Mouse (Mus musculus): ENCODE data around the gene Erg28. TPM values are rescaled to one million over a fixed set of nuclear protein-coding genes. Genes with fewer than 3 reads are reported as not detected.

Gene Erg28
- polyA plus RNA-seq, 1 experiment from 2014 or later, result 125 TPM

GRCm38 (mm10) chr12:85857300-85857699 is 33.0 kb upstream of the Erg28 start:
- H3K36me3 ChIP-seq (replicated peaks; ENCODE audit: control insufficient read depth, insufficient read depth, low read depth, low read length), result no peaks in the 10 kb centered on the region
- no peak overlapping the region for H3K9ac ChIP-seq (replicated peaks; ENCODE audit: low read length)
- no peaks in the 10 kb centered on the region for H3K4me1 ChIP-seq (ENCODE audit: control insufficient read depth, insufficient read depth, low read length)
- WGBS, result 90% methylated on average over 7 of the region's 7 CpGs
- no peak for ATAC-seq (replicated peaks; ENCODE audit: insufficient number of reproducible peaks, low FRiP score, low TSS enrichment, low read depth)
- no peak overlapping the region for H3K27ac ChIP-seq (replicated peaks; ENCODE audit: low read depth, low read length)
- no peaks in the 10 kb centered on the region for H3K27me3 ChIP-seq (ENCODE audit: control insufficient read depth, insufficient read depth, low read length)
- H3K4me2 ChIP-seq (ENCODE audit: low read depth, low read length), result no peak overlapping the region
- DNase-seq (ENCODE audit: low spot score), result no peak
- no peaks in the 10 kb centered on the region for H3K9me3 ChIP-seq (replicated peaks; ENCODE audit: control insufficient read depth, low read length)
- no peak overlapping the region for H3K4me3 ChIP-seq (ENCODE audit: low read depth, low read length)

DNA sequence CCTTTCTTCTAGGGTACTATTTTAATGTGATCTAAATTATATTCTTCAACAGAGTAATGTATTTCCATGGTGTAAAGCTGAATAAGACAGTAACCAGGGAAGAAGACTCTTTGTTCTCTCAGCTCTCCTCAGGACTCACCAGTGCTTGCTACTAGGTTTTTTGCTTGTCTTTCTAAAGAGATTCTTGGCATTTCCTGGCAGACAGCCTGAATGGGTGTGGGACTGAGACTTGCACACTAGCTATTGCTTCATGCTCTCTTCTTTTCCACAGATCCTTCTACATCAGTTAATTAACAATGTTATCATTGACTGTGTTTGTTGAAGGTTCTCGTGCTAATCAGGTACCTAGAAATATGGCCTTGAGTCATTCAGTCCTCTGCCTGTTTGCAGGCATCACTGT is 29.9 kb upstream of the Erg28 start:
- ATAC-seq (replicated peaks; ENCODE audit: insufficient number of reproducible peaks, low FRiP score, low TSS enrichment, low read depth), result no peak
- no peak overlapping the region for H3K9ac ChIP-seq (replicated peaks; ENCODE audit: low read length)
- 93% methylated on average over 1 of the region's 1 CpGs for WGBS
- H3K4me2 ChIP-seq (ENCODE audit: low read depth, low read length), result no peak overlapping the region
- no peaks in the 10 kb centered on the region for H3K9me3 ChIP-seq (replicated peaks; ENCODE audit: control insufficient read depth, low read length)
- H3K4me1 ChIP-seq (ENCODE audit: control insufficient read depth, insufficient read depth, low read length), result no peaks in the 10 kb centered on the region
- H3K4me3 ChIP-seq (ENCODE audit: low read depth, low read length), result no peak overlapping the region
- no peak overlapping the region for H3K27ac ChIP-seq (replicated peaks; ENCODE audit: low read depth, low read length)
- no peaks in the 10 kb centered on the region for H3K27me3 ChIP-seq (ENCODE audit: control insufficient read depth, insufficient read depth, low read length)
- DNase-seq (ENCODE audit: low spot score), result no peak
- no peaks in the 10 kb centered on the region for H3K36me3 ChIP-seq (replicated peaks; ENCODE audit: control insufficient read depth, insufficient read depth, low read depth, low read length)

- Histone ChIP-seq H3K9ac (replicated peaks; ENCODE audit: low read length) (no peak overlapping the region), H3K9me3 (replicated peaks; ENCODE audit: control insufficient read depth, low read length) (no peaks in the 10 kb centered on the region), H3K36me3 (replicated peaks; ENCODE audit: control insufficient read depth, insufficient read depth, low read depth, low read length) (no peaks in the 10 kb centered on the region)
Observed at GRCm38 (mm10) chr12:85853836-85854235, 29.5 kb upstream of the Erg28 start.

DNA sequence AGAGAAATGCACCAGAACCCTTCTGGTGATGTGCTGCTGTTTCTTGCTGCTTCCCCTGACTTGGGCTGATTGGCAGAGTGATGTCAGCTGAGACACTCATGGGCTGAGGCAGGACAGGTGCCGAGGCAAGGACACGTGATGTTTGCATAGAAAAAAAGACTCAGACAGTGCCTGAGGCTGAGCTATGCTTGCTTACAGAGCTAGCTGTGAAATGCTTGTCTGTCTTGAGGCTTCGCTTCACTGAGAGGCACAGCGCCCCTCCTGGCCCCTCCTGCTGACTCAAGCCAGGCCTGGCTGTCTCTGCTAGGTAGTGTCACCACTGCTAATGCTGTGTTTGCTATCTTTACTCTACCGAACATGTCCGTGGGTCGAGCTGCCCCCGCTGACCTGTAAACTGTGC is 26.3 kb upstream of the Erg28 start:
- WGBS, result 88% methylated on average over 8 of the region's 8 CpGs
- no peak for DNase-seq (ENCODE audit: low spot score)
- no peaks in the 10 kb centered on the region for H3K9me3 ChIP-seq (replicated peaks; ENCODE audit: control insufficient read depth, low read length)
- no peaks in the 10 kb centered on the region for H3K36me3 ChIP-seq (replicated peaks; ENCODE audit: control insufficient read depth, insufficient read depth, low read depth, low read length)
- H3K4me1 ChIP-seq (ENCODE audit: control insufficient read depth, insufficient read depth, low read length), result no peaks in the 10 kb centered on the region
- H3K4me3 ChIP-seq (ENCODE audit: low read depth, low read length), result no peak overlapping the region
- no peak for ATAC-seq (replicated peaks; ENCODE audit: insufficient number of reproducible peaks, low FRiP score, low TSS enrichment, low read depth)
- H3K9ac ChIP-seq (replicated peaks; ENCODE audit: low read length), result no peak overlapping the region
- no peak overlapping the region for H3K4me2 ChIP-seq (ENCODE audit: low read depth, low read length)
- no peak overlapping the region for H3K27ac ChIP-seq (replicated peaks; ENCODE audit: low read depth, low read length)
- no peaks in the 10 kb centered on the region for H3K27me3 ChIP-seq (ENCODE audit: control insufficient read depth, insufficient read depth, low read length)

More at GRCm38 (mm10) chr12:85853836-85854235, 29.5 kb upstream of the Erg28 start:
- no peak overlapping the region for H3K27ac ChIP-seq (replicated peaks; ENCODE audit: low read depth, low read length)
- H3K4me3 ChIP-seq (ENCODE audit: low read depth, low read length), result no peak overlapping the region
- DNase-seq (ENCODE audit: low spot score), result no peak
- 84% methylated on average over 4 of the region's 4 CpGs for WGBS
- ATAC-seq (replicated peaks; ENCODE audit: insufficient number of reproducible peaks, low FRiP score, low TSS enrichment, low read depth), result no peak
- no peak overlapping the region for H3K4me2 ChIP-seq (ENCODE audit: low read depth, low read length)
- H3K4me1 ChIP-seq (ENCODE audit: control insufficient read depth, insufficient read depth, low read length), result no peaks in the 10 kb centered on the region
- H3K27me3 ChIP-seq (ENCODE audit: control insufficient read depth, insufficient read depth, low read length), result no peaks in the 10 kb centered on the region

GRCm38 (mm10) chr12:85848164-85848958 is 24.0 kb upstream of the Erg28 start:
- WGBS, result 84% methylated on average over 7 of the region's 7 CpGs
- H3K27ac ChIP-seq (replicated peaks; ENCODE audit: low read depth, low read length), result no peak overlapping the region
- H3K4me1 ChIP-seq (ENCODE audit: control insufficient read depth, insufficient read depth, low read length), result no peaks in the 10 kb centered on the region
- ATAC-seq (replicated peaks; ENCODE audit: insufficient number of reproducible peaks, low FRiP score, low TSS enrichment, low read depth) (no peak), DNase-seq (ENCODE audit: low spot score) (peak; percentile 48)
- H3K27me3 ChIP-seq (ENCODE audit: control insufficient read depth, insufficient read depth, low read length), result no peaks in the 10 kb centered on the region
- no peak overlapping the region for H3K4me3 ChIP-seq (ENCODE audit: low read depth, low read length)
- no peaks in the 10 kb centered on the region for H3K36me3 ChIP-seq (replicated peaks; ENCODE audit: control insufficient read depth, insufficient read depth, low read depth, low read length)
- H3K9me3 ChIP-seq (replicated peaks; ENCODE audit: control insufficient read depth, low read length), result no peaks in the 10 kb centered on the region
- H3K9ac ChIP-seq (replicated peaks; ENCODE audit: low read length), result no peak overlapping the region
- no peak overlapping the region for H3K4me2 ChIP-seq (ENCODE audit: low read depth, low read length)

- no peak overlapping the region for H3K27ac ChIP-seq (replicated peaks; ENCODE audit: low read depth, low read length)
- H3K27me3 ChIP-seq (ENCODE audit: control insufficient read depth, insufficient read depth, low read length), result no peaks in the 10 kb centered on the region
- no peak overlapping the region for H3K4me3 ChIP-seq (ENCODE audit: low read depth, low read length)
- H3K36me3 ChIP-seq (replicated peaks; ENCODE audit: control insufficient read depth, insufficient read depth, low read depth, low read length), result no peaks in the 10 kb centered on the region
- no peak for ATAC-seq (replicated peaks; ENCODE audit: insufficient number of reproducible peaks, low FRiP score, low TSS enrichment, low read depth)
- no peak overlapping the region for H3K9ac ChIP-seq (replicated peaks; ENCODE audit: low read length)
- H3K4me2 ChIP-seq (ENCODE audit: low read depth, low read length), result no peak overlapping the region
- 92% methylated on average over 12 of the region's 12 CpGs for WGBS
- DNase-seq (ENCODE audit: low spot score), result no peak
- H3K9me3 ChIP-seq (replicated peaks; ENCODE audit: control insufficient read depth, low read length), result no peaks in the 10 kb centered on the region
- H3K4me1 ChIP-seq (ENCODE audit: control insufficient read depth, insufficient read depth, low read length), result no peaks in the 10 kb centered on the region
Observed at GRCm38 (mm10) chr12:85839371-85840000, 15.1 kb upstream of the Erg28 start.

GRCm38 (mm10) chr12:85837765-85838164 is 13.4 kb upstream of the Erg28 start:
- no peaks in the 10 kb centered on the region for H3K27me3 ChIP-seq (ENCODE audit: control insufficient read depth, insufficient read depth, low read length)
- H3K4me3 ChIP-seq (ENCODE audit: low read depth, low read length), result no peak overlapping the region
- H3K27ac ChIP-seq (replicated peaks; ENCODE audit: low read depth, low read length), result no peak overlapping the region
- H3K4me1 ChIP-seq (ENCODE audit: control insufficient read depth, insufficient read depth, low read length), result no peaks in the 10 kb centered on the region
- DNase-seq (ENCODE audit: low spot score) (no peak), ATAC-seq (replicated peaks; ENCODE audit: insufficient number of reproducible peaks, low FRiP score, low TSS enrichment, low read depth) (no peak)
- H3K4me2 ChIP-seq (ENCODE audit: low read depth, low read length), result no peak overlapping the region
- no peak overlapping the region for H3K9ac ChIP-seq (replicated peaks; ENCODE audit: low read length)
- H3K36me3 ChIP-seq (replicated peaks; ENCODE audit: control insufficient read depth, insufficient read depth, low read depth, low read length), result no peaks in the 10 kb centered on the region
- WGBS, result 92% methylated on average over 2 of the region's 2 CpGs
- no peaks in the 10 kb centered on the region for H3K9me3 ChIP-seq (replicated peaks; ENCODE audit: control insufficient read depth, low read length)

GRCm38 (mm10) chr12:85834543-85834942 is 10.2 kb upstream of the Erg28 start:
- no peaks in the 10 kb centered on the region; the same call in 1 of the 2 replicates for H3K36me3 ChIP-seq (replicated peaks; ENCODE audit: control insufficient read depth, insufficient read depth, low read depth, low read length)
- DNase-seq (ENCODE audit: low spot score) (no peak), ATAC-seq (replicated peaks; ENCODE audit: insufficient number of reproducible peaks, low FRiP score, low TSS enrichment, low read depth) (no peak)
- H3K4me2 ChIP-seq (ENCODE audit: low read depth, low read length), result no peak overlapping the region
- no peak overlapping the region for H3K4me3 ChIP-seq (ENCODE audit: low read depth, low read length)
- H3K9me3 ChIP-seq (replicated peaks; ENCODE audit: control insufficient read depth, low read length), result no peaks in the 10 kb centered on the region
- WGBS, result 81% methylated on average over 2 of the region's 2 CpGs
- no peaks in the 10 kb centered on the region for H3K4me1 ChIP-seq (ENCODE audit: control insufficient read depth, insufficient read depth, low read length)
- no peak overlapping the region for H3K9ac ChIP-seq (replicated peaks; ENCODE audit: low read length)
- no peaks in the 10 kb centered on the region for H3K27me3 ChIP-seq (ENCODE audit: control insufficient read depth, insufficient read depth, low read length)
- H3K27ac ChIP-seq (replicated peaks; ENCODE audit: low read depth, low read length), result no peak overlapping the region
